Mouse (Mus musculus): ENCODE measurements around the gene Mdc1.

Gene Mdc1

GRCm38 (mm10) chr17:35841076-35841950 lies at the start of gene Mdc1:
TSS of gene Mdc1 (plus strand) at chr17:35841515.
- DNase-seq (ENCODE audit: low spot score in 2 of 2), result peak; percentile 98 to 99

DNA sequence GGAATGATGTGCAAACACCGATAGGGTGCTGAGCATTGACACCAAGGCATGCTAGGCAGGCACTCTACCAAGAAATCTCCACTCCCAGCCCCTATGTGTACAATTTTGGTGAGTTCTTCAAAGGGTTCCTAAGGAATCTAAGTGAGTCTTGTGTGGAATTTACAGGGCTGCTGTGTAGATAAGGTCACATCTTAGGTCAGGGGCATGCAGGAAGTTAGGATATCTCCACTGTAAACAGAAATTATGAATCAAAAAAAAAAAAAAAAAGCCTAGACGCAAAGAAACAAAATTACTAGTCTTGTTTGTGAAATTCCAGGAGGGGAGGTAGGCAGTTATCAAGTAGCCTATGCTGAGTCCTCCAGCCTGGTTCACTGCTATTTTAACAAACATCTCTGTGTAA lies 48.5 kb upstream of the Mdc1 start:
- no peak for DNase-seq (ENCODE audit: low spot score in 2 of 2)

DNA sequence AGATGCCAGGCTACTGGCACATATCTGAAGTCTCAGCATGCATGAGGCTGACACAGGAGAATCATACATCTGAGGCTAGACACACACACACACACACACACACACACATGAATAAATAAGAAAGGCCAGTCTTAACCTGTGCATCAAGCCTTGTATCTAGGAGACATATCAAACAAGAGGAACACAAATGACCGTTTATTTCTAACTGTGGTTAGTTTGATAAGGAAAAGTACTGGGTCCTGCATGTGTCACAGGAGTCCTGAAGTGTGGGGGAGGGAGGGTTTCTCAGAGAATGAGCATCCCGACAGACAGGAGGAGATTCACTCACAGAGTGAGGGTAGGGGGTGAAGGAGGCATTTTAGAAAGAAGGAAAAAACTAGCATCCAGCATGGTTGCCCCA lies 46.2 kb upstream of the Mdc1 start:
- DNase-seq (ENCODE audit: low spot score in 2 of 2), result no peak

DNA sequence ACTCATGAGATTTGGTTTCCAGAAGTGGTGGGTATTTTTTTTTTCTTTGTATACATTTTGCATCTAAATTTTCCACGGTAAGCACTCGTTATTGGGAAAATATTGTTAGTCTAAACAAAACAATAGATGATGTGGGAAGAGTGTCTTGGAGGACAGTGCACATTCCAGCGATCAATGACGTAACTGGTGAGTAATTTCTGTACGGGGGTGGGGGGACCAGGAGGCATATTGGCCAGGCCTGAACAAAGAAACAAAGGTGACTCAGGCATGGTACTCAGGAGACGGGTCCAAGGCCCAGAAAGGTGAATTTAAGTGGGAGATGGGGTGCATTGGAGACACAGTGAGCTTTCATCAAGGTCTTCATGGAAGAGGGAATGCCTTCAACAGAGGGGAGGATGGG lies 45.7 kb upstream of the Mdc1 start:
- DNase-seq (ENCODE audit: low spot score in 2 of 2), result no peak

DNA sequence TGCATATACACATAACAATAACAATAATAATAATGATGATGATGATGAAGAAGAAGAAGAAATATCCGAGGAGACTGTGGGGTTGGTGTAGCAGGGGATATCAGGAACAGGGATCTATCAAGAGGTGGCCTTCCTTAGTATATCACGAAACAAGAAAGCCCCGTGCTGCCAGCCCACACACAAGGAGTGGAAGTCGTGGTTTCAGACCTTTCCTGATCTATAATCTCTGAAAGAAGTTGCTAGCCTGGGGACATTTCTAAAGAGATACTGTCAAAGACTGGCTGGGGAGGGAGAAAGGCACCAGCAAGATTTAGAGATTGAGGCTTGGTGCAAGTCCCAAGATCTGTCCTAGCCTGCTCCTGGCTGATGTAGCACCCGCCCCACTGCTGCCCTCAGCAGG lies 44.5 kb upstream of the Mdc1 start:
- no peak for DNase-seq (ENCODE audit: low spot score in 2 of 2)

GRCm38 (mm10) chr17:35800905-35801304 lies 40.4 kb upstream of the Mdc1 start:
- no peak for DNase-seq (ENCODE audit: low spot score in 2 of 2)

DNA sequence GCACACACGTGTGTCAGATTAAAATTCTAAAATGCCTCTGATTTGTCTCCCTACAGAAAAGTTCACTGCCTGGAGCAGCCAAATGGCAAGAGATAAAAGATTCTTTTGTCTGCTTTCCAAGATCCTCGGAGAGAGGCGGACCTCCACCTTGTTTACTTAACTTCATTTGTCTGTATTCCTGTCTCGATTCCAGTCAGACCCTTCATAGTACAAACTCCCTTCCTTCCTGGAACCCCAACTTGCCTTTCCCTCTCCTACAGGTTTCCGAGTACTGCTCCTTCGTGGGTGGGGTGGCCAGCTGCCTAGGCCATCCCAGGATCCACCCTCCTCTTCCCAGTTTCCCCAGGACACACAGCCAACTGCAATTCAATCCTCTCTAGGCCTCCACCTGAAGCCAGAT lies 38.3 kb upstream of the Mdc1 start:
- DNase-seq (ENCODE audit: low spot score in 2 of 2), result no peak

DNA sequence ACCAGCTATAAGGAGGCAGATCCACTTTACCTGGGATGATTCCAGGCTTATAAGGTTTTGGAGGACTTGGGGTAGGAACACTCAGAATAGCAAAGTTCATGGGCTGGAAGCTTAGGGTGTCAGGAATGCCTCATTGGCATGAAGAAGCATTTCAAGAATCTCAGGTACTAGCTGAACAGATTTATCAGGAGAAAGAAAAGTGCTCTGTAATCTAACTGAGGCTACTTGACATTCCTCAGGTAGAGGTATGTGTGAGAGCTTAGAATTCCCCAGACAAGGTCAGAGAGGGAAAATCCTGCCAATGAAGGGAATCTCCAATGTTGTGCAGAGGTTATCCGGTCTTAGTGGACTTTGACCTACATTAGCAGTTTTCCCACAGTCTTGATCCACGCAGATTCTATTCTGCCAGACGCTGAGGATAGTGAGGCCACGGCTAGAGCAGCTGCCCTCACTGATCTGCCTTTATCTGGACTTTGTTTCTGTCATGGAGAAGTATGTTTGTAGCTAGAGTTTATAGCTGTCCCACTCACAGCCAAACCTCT lies 37.4 kb upstream of the Mdc1 start:
- no peak for DNase-seq (ENCODE audit: low spot score in 2 of 2)

- no peak for DNase-seq (ENCODE audit: low spot score in 2 of 2)
Observed at GRCm38 (mm10) chr17:35808073-35808472, 33.2 kb upstream of the Mdc1 start.

DNA sequence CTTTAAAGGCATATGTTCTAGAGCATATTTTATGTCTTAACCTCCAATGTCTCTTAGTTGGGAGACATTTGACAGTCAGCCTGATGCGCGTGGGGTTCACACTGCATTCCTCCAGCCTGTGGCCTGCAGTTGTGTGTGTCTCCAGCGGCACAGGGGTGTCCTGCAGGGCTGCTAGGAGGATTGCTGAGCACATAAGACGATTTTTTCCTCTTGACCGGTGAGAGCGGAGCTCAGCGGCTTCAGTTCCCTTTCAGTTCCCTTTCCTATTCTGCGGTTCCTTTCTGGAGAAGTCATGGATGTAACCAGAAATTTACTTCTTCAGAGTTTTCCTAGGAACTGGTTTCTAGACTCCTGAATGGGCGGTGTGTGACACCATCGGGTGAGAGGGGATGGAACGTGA lies 31.9 kb upstream of the Mdc1 start:
- no peak for DNase-seq (ENCODE audit: low spot score in 2 of 2)

DNA sequence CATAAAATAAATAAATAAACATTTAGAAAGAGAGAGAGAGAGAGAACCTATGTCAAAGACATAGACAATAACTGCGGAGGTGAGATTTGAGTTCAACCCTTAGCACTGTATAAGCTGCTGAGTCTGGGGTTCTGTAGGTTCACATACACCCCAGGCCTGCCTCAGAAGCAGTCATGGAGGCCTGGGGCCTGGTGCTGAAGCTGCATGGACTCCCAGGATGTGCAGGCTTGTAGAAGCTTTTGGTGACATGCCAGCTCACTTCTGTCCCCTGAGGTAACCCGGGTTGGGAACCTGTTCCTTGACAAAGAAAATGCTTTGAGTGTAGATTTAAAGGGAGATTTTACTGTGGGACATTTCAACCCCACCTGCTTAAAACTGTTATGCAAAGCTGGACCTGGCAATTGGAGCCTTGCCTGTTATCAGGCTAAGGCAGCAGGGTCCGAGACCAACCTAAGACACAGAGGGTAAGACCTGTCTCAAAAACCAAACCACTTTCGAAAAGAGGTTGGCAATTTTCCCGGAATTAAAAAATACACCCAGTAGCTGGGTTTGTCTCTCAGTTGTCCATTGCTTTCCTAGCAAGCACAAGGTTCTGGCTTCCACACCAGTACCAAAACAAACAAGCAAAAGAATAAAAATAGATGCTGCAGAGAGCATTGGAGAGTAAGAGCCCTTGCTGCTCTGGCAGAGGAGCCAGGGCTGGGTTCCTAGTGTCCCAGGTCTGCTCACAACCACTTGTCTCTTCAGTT lies 30.2 kb upstream of the Mdc1 start:
- DNase-seq (ENCODE audit: low spot score in 2 of 2), result no peak

DNA sequence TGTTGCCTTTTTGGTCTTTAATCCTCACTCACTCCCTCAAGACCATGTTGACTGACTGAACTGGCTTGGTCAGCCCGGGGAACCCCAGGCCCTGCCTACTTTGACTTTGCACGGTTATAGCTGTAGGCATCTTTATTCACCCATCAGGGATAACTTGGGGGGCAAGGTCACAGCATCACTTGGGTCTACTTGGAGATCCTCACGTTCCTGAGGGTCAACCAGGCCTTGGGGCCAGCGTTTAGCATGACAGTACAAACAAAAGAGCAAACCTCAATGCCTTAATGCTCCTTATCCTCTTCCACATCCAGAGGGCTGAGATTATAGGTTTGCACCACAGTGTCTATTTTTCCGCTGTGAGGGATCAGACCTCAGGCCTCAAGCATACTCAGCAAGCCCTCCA lies 29.0 kb upstream of the Mdc1 start:
- DNase-seq (ENCODE audit: low spot score in 2 of 2), result no peak

GRCm38 (mm10) chr17:35812736-35813135 lies 28.6 kb upstream of the Mdc1 start:
- DNase-seq (ENCODE audit: low spot score in 2 of 2), result no peak

- peak in 1 of 2 experiments; percentile 43 for DNase-seq (ENCODE audit: low spot score in 2 of 2)
Observed at GRCm38 (mm10) chr17:35813245-35813647, 28.1 kb upstream of the Mdc1 start.

DNA sequence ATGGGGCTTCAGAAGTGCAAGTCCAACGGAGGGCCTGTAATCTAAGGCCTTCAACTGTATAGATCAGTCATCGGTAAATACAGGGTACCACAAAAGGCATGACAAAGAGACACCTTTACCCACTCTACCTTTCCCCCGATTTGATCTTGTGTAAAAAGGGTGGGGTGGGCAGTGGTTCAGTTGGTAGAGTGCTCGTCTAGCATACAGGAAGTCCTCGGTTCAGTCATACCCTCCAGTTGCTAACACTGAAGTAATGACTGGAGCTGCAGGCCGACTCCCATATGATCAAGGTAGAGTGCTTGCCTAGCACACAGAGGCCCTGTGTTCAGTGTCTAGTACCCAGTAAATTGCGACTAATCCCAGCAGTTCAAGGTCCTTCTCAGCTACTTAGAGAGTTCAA lies 27.7 kb upstream of the Mdc1 start:
- no peak for DNase-seq (ENCODE audit: low spot score in 2 of 2)

DNA sequence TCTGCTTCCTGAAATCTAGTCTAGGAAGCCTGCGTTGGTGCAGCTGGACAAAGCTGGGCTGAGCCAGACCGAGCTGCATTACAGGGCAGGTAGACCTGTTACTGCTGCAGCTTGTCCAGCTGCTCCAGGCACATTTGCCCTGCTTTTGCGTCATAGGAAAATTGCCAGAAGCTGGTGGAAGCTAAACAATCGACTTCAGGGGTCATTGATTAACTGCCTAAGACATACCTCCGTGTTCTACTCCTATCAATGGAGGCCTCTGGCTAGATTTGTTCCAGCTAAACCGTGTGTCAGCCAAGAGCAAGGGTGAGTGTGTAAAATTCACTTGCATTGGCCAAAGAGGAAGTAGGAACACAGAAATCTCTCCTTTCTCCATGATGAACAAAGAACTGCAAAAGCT lies 26.6 kb upstream of the Mdc1 start:
- DNase-seq (ENCODE audit: low spot score in 2 of 2), result no peak

GRCm38 (mm10) chr17:35815836-35816235 lies 25.5 kb upstream of the Mdc1 start:
- DNase-seq (ENCODE audit: low spot score in 2 of 2), result no peak

- DNase-seq (ENCODE audit: low spot score in 2 of 2), result no peak
Observed at GRCm38 (mm10) chr17:35816686-35817085, 24.6 kb upstream of the Mdc1 start.

- DNase-seq (ENCODE audit: low spot score in 2 of 2), result no peak
Observed at GRCm38 (mm10) chr17:35817226-35817625, 24.1 kb upstream of the Mdc1 start.

- no peak for DNase-seq (ENCODE audit: low spot score in 2 of 2)
Observed at GRCm38 (mm10) chr17:35820111-35820510, 21.2 kb upstream of the Mdc1 start.

DNA sequence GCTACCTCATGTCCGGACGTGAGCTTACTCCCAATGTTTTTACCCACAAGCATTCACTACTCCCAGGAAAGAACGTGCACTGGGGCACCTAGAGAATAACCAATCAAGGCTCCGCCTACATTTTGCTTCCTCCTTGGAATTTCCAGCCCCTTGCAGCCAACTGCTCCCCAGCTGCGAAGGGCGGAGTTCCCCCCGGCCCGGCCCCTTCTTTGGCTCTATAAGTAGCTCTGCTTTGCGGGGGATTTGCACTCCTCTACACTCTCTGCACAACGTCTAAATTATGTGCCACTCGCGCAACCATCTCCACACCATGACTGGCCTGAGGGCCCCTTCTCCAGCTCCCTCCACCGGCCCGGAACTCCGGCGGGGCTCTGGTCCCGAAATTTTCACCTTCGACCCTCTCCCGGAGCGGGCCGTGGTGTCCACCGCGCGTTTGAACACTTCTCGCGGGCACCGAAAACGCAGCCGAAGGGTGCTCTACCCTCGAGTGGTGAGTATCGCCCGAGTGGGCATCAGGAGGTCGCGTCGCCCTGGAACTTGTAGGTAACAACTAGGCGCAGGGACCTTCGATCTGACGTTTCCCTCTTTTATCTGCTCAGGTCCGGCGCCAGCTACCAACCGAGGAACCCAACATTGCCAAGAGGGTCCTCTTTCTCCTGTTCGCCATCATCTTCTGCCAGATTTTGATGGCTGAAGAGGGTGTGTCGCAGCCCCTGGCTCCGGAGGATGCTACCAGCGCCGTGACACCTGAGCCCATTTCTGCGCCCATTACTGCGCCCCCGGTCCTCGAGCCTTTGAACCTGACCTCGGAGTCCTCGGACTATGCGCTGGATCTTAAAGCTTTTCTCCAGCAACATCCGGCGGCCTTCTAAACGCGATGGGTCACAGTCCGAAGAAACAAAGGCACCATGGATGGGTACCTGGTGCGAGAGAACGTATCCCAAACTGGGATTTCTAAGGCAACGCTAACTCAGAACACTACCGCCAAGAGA lies 19.6 kb upstream of the Mdc1 start, which contains the start of gene Ier3:
Gene Ier3, plus strand, starts transcription at position 246 of the 992 bp plus-strand sequence.
- DNase-seq (ENCODE audit: low spot score in 2 of 2), result peak; percentile 76 to 85
